Mouse (Mus musculus) liver, embryonic 12.5 days (tissue): Measurements from ENCODE around the gene Arl5a. TPM values are rescaled to one million over a fixed set of nuclear protein-coding genes. Genes with fewer than 3 reads are reported as not detected.

Experiments used
- ATAC-seq: fragments of 200-750 bp; cut with Nextera tagmentation; 2 replicates; pipeline ENCODE4 v1.8.0; 2017; ENCODE audit warnings: moderate number of reproducible peaks, mild to moderate bottlenecking, moderate library complexity
- H3K27ac ChIP-seq: fragments of 300-500 bp; sonication (generic); 2 replicates; pipeline ENCODE4 v1.5.1; 2016; ENCODE audit warnings: mild to moderate bottlenecking
- H3K27me3 ChIP-seq: fragments of 300-500 bp; sonication (generic); replicated peaks from 2 replicates; pipeline ENCODE4 v1.6.1; 2016; ENCODE audit warnings: mild to moderate bottlenecking, moderate library complexity
- H3K36me3 ChIP-seq: fragments of 300-500 bp; sonication (generic); 2 replicates; pipeline ENCODE4 v1.6.1; 2016; ENCODE audit warnings: mild to moderate bottlenecking, moderate library complexity
- H3K4me1 ChIP-seq: fragments of 300-500 bp; sonication (generic); 2 replicates; pipeline ENCODE4 v1.6.1; 2016
- H3K4me2 ChIP-seq: fragments of 300-500 bp; sonication (generic); 2 replicates; pipeline ENCODE4 v1.6.1; 2016; ENCODE audit warnings: mild to moderate bottlenecking, moderate library complexity
- H3K4me3 ChIP-seq: fragments of 300-500 bp; sonication (generic); 2 replicates; pipeline ENCODE4 v1.5.1; 2016; ENCODE audit warnings: mild to moderate bottlenecking, moderate library complexity
- H3K9ac ChIP-seq: fragments of 300-500 bp; sonication (generic); 2 replicates; pipeline ENCODE4 v1.6.1; 2016; ENCODE audit warnings: mild to moderate bottlenecking, moderate library complexity
- H3K9me3 ChIP-seq: fragments of 300-500 bp; sonication (generic); replicated peaks from 2 replicates; pipeline ENCODE4 v1.6.1; 2016; ENCODE audit warnings: mild to moderate bottlenecking, moderate library complexity
- WGBS: fragments of 180-500 bp; shearing (Covaris S2); methylation state at CpG from one replicate; pipeline ENCODE4 v1.1.7; 2016; ENCODE audit not compliant: insufficient replicate concordance; 5-methylcytosine and 5-hydroxymethylcytosine counted together
- polyA plus RNA-seq: library from polyadenylated mRNA; unstranded; fragments of >200 nt; fragmentation: Nextera tagmentation; extraction: Ambion mirVana; gene quantifications from 2 replicates; pipeline ENCODE4 v1.2.1, GENCODE M21; 2016

Gene Arl5a
- polyA plus RNA-seq, 1 experiment from 2014 or later = 48.8 TPM

DNA sequence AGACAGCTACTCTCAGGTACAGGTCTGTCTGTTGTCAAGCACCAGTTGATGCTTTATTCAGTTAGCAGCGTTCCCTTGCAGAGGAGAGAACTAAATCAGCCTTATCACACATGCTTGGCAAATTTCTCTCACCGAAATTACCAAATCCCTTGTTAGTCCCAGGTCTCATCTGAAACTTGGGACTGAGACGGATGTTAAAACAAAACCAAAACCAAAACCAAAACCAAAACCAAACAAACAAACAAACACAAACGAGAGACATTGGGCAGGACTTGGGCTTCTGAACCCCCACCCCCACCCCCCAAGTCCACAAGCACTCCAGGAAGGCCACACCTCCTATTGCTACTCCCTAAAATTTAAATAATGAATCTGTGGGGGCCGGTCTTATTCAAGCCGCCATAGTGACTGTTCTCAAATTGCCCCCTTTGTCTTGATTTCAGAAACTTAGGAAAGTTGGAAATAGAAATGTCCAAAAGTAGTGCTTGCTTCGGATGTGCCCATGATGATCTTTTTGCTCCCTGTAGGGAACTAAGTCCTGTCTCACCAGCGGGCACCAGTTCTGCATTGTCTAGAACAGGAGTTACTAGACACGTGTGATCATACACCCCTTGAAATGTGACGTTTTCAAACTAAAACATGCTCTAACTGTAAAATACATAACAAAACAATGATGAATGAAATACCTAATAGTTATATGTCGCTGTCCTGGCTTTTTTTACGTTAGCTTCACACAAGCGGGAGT, 46.8 kb downstream of the Arl5a start:
- Histone ChIP-seq H3K27me3 (no peaks in the 10 kb centered on the region; the same call in 1 of the 2 replicates), H3K36me3 (no peaks in the 10 kb centered on the region), H3K4me2 (peak overlapping the region; percentile 64), H3K9ac (no peak overlapping the region), H3K4me1 (peaks cover 16% of the 10 kb centered on the region), H3K27ac (no peak overlapping the region), H3K9me3 (no peaks in the 10 kb centered on the region), H3K4me3 (peak overlapping the region; percentile 40)
- ATAC-seq = peak; percentile 28
- 34% methylated on average over 13 of the region's 13 CpGs for WGBS

GRCm38 (mm10) chr2:52374706-52375105, 50.0 kb downstream of the Arl5a start:
- Histone ChIP-seq H3K36me3 (no peaks in the 10 kb centered on the region), H3K4me2 (no peak overlapping the region), H3K9ac (no peak overlapping the region), H3K27me3 (no peaks in the 10 kb centered on the region; the same call in 1 of the 2 replicates), H3K27ac (no peak overlapping the region), H3K9me3 (no peaks in the 10 kb centered on the region), H3K4me1 (peaks cover 16% of the 10 kb centered on the region), H3K4me3 (no peak overlapping the region)
- ATAC-seq = no peak
- 75% methylated on average over 6 of the region's 6 CpGs for WGBS

GRCm38 (mm10) chr2:52372480-52372879, 52.2 kb downstream of the Arl5a start:
- no peak for ATAC-seq
- 50% methylated on average over 6 of the region's 6 CpGs for WGBS
- no peak overlapping the region for H3K4me3 ChIP-seq

DNA sequence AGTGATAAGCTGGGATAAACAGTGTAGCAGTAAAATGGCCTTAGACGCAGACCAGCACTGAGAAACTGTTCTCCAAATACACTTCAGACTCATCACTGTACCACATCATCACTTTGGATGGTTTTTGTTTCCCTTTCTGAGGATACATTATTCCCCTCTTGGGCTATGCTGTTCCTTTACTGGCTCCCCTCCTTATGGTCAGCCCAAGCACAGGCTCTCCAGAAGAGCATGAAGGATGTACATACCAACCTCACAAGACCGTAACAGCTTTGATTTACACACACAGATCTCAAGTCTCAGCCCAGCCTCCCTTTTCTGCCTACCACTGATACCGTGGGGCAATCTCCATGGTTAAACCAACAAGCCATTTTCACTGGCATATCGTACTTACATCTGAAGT, 52.6 kb downstream of the Arl5a start:
- Histone ChIP-seq H3K9me3 (no peaks in the 10 kb centered on the region), H3K9ac (no peak overlapping the region), H3K4me3 (no peak overlapping the region), H3K27me3 (no peaks in the 10 kb centered on the region; the same call in 1 of the 2 replicates), H3K4me1 (no peaks in the 10 kb centered on the region; the same call in 1 of the 2 replicates), H3K27ac (no peak overlapping the region), H3K4me2 (no peak overlapping the region), H3K36me3 (no peaks in the 10 kb centered on the region)
- WGBS = 66% methylated on average over 4 of the region's 4 CpGs
- no peak for ATAC-seq

More at GRCm38 (mm10) chr2:52372480-52372879, 52.2 kb downstream of the Arl5a start:
- Histone ChIP-seq H3K4me2 (no peak overlapping the region), H3K27ac (no peak overlapping the region), H3K9me3 (no peaks in the 10 kb centered on the region), H3K36me3 (no peaks in the 10 kb centered on the region), H3K9ac (no peak overlapping the region), H3K4me1 (no peaks in the 10 kb centered on the region; the same call in 1 of the 2 replicates), H3K27me3 (no peaks in the 10 kb centered on the region; the same call in 1 of the 2 replicates)

GRCm38 (mm10) chr2:52371066-52371465, 53.6 kb downstream of the Arl5a start:
- WGBS = 36% methylated on average over 2 of the region's 2 CpGs

DNA sequence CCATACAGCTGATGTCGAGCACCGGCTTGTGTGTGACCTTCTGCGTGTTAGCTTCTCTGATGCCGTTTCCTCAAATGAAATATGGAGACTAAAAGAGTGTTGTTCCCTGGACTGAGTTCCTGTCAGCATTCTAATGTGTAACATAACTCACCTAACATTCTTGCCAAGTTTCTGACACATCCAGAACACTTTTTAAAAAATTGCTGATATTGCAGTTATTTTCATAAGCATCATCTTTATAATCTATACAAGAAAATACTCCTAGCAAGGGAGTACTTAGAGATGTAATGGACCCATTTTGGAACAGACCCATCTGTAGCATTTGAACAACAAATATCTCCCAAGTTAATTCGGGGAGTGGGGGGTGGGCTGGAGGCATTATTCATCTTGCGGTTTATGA, 55.1 kb downstream of the Arl5a start:
- H3K36me3 ChIP-seq = no peaks in the 10 kb centered on the region
- H3K4me3 ChIP-seq = no peak overlapping the region
- H3K27me3 ChIP-seq = no peaks in the 10 kb centered on the region
- H3K4me2 ChIP-seq = no peak overlapping the region
- H3K9me3 ChIP-seq = no peaks in the 10 kb centered on the region
- H3K4me1 ChIP-seq = no peaks in the 10 kb centered on the region; the same call in 1 of the 2 replicates
- ATAC-seq = no peak
- no peak overlapping the region for H3K9ac ChIP-seq
- 82% methylated on average over 6 of the region's 6 CpGs for WGBS
- no peak overlapping the region for H3K27ac ChIP-seq

More at GRCm38 (mm10) chr2:52371066-52371465, 53.6 kb downstream of the Arl5a start:
- Histone ChIP-seq H3K9me3 (no peaks in the 10 kb centered on the region), H3K9ac (no peak overlapping the region), H3K27me3 (no peaks in the 10 kb centered on the region; the same call in 1 of the 2 replicates), H3K4me3 (no peak overlapping the region), H3K4me2 (no peak overlapping the region), H3K27ac (no peak overlapping the region), H3K4me1 (no peaks in the 10 kb centered on the region; the same call in 1 of the 2 replicates), H3K36me3 (no peaks in the 10 kb centered on the region)
- ATAC-seq = no peak

DNA sequence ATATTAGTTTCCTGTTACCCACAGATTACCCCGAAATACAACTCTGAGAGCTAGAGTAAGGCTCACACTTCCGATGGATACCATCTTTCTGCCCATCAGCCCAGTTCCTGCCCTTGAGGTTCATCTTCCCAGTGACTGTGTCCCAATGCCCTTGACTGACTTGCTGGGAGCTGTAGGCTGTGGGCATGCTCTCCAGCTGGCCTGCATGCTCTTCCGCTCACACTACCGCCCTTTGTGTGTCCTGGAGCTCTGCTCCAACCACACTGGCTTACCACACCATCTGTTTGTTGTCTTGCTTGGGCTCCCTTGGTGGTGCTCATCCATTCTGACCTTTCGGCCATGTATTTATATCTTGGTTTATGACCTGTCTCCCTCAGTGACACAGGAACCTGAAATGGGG, 57.0 kb downstream of the Arl5a start:
- ATAC-seq = no peak
- 71% methylated on average over 5 of the region's 5 CpGs for WGBS
- H3K4me3 ChIP-seq = no peak overlapping the region
- no peak overlapping the region for H3K9ac ChIP-seq
- no peak overlapping the region for H3K4me2 ChIP-seq
- no peak overlapping the region for H3K27ac ChIP-seq
- no peaks in the 10 kb centered on the region for H3K27me3 ChIP-seq
- H3K9me3 ChIP-seq = no peaks in the 10 kb centered on the region
- H3K4me1 ChIP-seq = no peaks in the 10 kb centered on the region; the same call in 1 of the 2 replicates
- no peaks in the 10 kb centered on the region for H3K36me3 ChIP-seq

- 59% methylated on average over 13 of the region's 13 CpGs for WGBS
- Histone ChIP-seq H3K4me1 (no peaks in the 10 kb centered on the region; the same call in 1 of the 2 replicates), H3K4me3 (no peak overlapping the region), H3K9ac (no peak overlapping the region), H3K4me2 (no peak overlapping the region), H3K27ac (no peak overlapping the region), H3K9me3 (no peaks in the 10 kb centered on the region), H3K27me3 (no peaks in the 10 kb centered on the region), H3K36me3 (no peaks in the 10 kb centered on the region)
- no peak for ATAC-seq
Observed at GRCm38 (mm10) chr2:52367248-52367647, 57.5 kb downstream of the Arl5a start.

GRCm38 (mm10) chr2:52361086-52361485, 63.6 kb downstream of the Arl5a start:
- Histone ChIP-seq H3K4me2 (no peak overlapping the region), H3K4me3 (no peak overlapping the region), H3K27ac (no peak overlapping the region), H3K27me3 (no peaks in the 10 kb centered on the region), H3K9me3 (no peaks in the 10 kb centered on the region), H3K36me3 (no peaks in the 10 kb centered on the region), H3K9ac (no peak overlapping the region), H3K4me1 (no peaks in the 10 kb centered on the region)
- no peak for ATAC-seq
- WGBS = 78% methylated on average over 9 of the region's 9 CpGs

- whole genome bisulfite sequencing = 66% methylated on average over 1 of the region's 1 CpGs
- no peaks in the 10 kb centered on the region for H3K36me3 ChIP-seq
- H3K9me3 ChIP-seq = no peaks in the 10 kb centered on the region
- H3K4me1 ChIP-seq = no peaks in the 10 kb centered on the region
- no peak overlapping the region for H3K9ac ChIP-seq
- no peaks in the 10 kb centered on the region for H3K27me3 ChIP-seq
- H3K4me2 ChIP-seq = no peak overlapping the region
- no peak overlapping the region for H3K27ac ChIP-seq
- H3K4me3 ChIP-seq = no peak overlapping the region
- ATAC-seq = no peak
Observed at GRCm38 (mm10) chr2:52359722-52360121, 65.0 kb downstream of the Arl5a start.

- Histone ChIP-seq H3K9ac (no peak overlapping the region), H3K27me3 (no peaks in the 10 kb centered on the region), H3K4me1 (no peaks in the 10 kb centered on the region), H3K27ac (no peak overlapping the region), H3K36me3 (no peaks in the 10 kb centered on the region), H3K9me3 (no peaks in the 10 kb centered on the region), H3K4me3 (no peak overlapping the region), H3K4me2 (no peak overlapping the region)
- WGBS = 68% methylated on average over 5 of the region's 5 CpGs
- ATAC-seq = no peak
Observed at GRCm38 (mm10) chr2:52358156-52358555, 66.5 kb downstream of the Arl5a start.

- no peak for ATAC-seq
- H3K36me3 ChIP-seq = no peaks in the 10 kb centered on the region
- H3K4me1 ChIP-seq = no peaks in the 10 kb centered on the region
- no peak overlapping the region for H3K27ac ChIP-seq
- 71% methylated on average over 1 of the region's 1 CpGs for WGBS
- no peak overlapping the region for H3K4me2 ChIP-seq
- H3K9me3 ChIP-seq = no peaks in the 10 kb centered on the region; the same call in 1 of the 2 replicates
- H3K4me3 ChIP-seq = no peak overlapping the region
- no peak overlapping the region for H3K9ac ChIP-seq
- no peaks in the 10 kb centered on the region for H3K27me3 ChIP-seq
Observed at GRCm38 (mm10) chr2:52351029-52351428, 73.7 kb downstream of the Arl5a start.
